Mouse (Mus musculus) stomach, embryonic 14.5 days (tissue): ENCODE data around the gene Hcfc1. TPM values are rescaled to one million over a fixed set of nuclear protein-coding genes. Genes with fewer than 3 reads are reported as not detected.

ENCODE experiments used
- ATAC-seq: fragments of 200-750 bp; cut with Nextera tagmentation; 2 replicates; pipeline ENCODE4 v1.8.0; 2017; ENCODE audit warnings: low read depth, moderate TSS enrichment; ENCODE audit not compliant: insufficient number of reproducible peaks, insufficient read depth, low FRiP score
- H3K27ac ChIP-seq: fragments of 300-500 bp; sonication (generic); 2 replicates; pipeline ENCODE4 v1.5.1; 2014; ENCODE audit warnings: mild to moderate bottlenecking, low read length, moderate library complexity, mixed read lengths
- H3K27me3 ChIP-seq: fragments of 300-500 bp; sonication (generic); 2 replicates; pipeline ENCODE4 v1.6.1; 2014; ENCODE audit warnings: low read length, control low read depth, mixed read lengths; ENCODE audit not compliant: control insufficient read depth, insufficient read depth
- H3K36me3 ChIP-seq: fragments of 300-500 bp; sonication (generic); 2 replicates; pipeline ENCODE4 v1.6.1; 2014; ENCODE audit warnings: mild to moderate bottlenecking, control low read depth, low read length, moderate library complexity, mixed read lengths; ENCODE audit not compliant: control insufficient read depth, insufficient read depth
- H3K4me1 ChIP-seq: fragments of 300-500 bp; sonication (generic); 2 replicates; pipeline ENCODE4 v1.6.1; 2014; ENCODE audit warnings: low read length, control low read depth, mixed read lengths; ENCODE audit not compliant: control insufficient read depth, insufficient read depth
- H3K4me2 ChIP-seq: fragments of 300-500 bp; sonication (generic); replicated peaks from 2 replicates; pipeline ENCODE4 v1.6.1; 2014; ENCODE audit warnings: low read depth, low read length, control low read depth
- H3K4me3 ChIP-seq: fragments of 300-500 bp; sonication (generic); 2 replicates; pipeline ENCODE4 v1.5.1; 2014; ENCODE audit warnings: low read depth, low read length, control low read depth
- H3K9ac ChIP-seq: fragments of 300-500 bp; sonication (generic); replicated peaks from 2 replicates; pipeline ENCODE4 v1.6.1; 2014; ENCODE audit warnings: low read depth, mild to moderate bottlenecking, control low read depth, low read length, moderate library complexity, mixed read lengths
- H3K9me3 ChIP-seq: fragments of 300-500 bp; sonication (generic); 2 replicates; pipeline ENCODE4 v1.6.1; 2016; ENCODE audit warnings: low read depth, low read length, control low read depth; ENCODE audit not compliant: control insufficient read depth
- WGBS: fragments of 180-500 bp; shearing (Covaris S2); extraction: QIAGEN DNeasy Blood & Tissue Kit; methylation state at CpG from one replicate; pipeline ENCODE4 v1.1.7; 2014; 5-methylcytosine and 5-hydroxymethylcytosine counted together
- polyA plus RNA-seq: library from polyadenylated mRNA; unstranded; fragments of >200 nt; fragmentation: Nextera tagmentation; extraction: Ambion mirVana; gene quantifications from 2 replicates; pipeline ENCODE4 v1.2.1, GENCODE M21; 2014

The Hcfc1 gene
- polyA plus RNA-seq, 1 experiment from 2014 or later, result 80.1 TPM

DNA sequence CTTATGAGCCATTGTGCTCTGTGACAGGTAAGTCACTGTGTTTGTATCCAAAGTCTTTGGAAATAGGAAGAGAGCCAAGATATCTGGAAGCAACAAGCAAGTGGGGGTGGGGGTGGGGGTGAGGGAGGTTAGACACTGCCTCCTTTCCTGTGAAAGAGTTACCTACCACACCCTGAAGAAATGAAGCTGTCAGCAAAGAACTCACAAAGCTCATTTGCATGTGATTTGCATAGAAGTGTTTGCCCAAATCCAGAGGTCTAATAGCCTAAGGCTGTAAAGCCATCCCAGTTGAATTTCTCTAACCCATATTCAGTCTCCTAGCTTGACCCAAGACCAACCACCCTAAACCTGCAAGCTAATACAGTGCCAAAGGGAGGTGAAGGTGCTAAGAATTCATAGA, 55.7 kb downstream of the Hcfc1 start:
- H3K4me3 ChIP-seq, result no peak overlapping the region
- H3K36me3 ChIP-seq, result no peaks in the 10 kb centered on the region
- no peaks in the 10 kb centered on the region for H3K27me3 ChIP-seq
- H3K9me3 ChIP-seq, result no peaks in the 10 kb centered on the region
- no peak overlapping the region for H3K4me2 ChIP-seq
- no peak overlapping the region for H3K9ac ChIP-seq
- ATAC-seq, result no peak
- no peak overlapping the region for H3K27ac ChIP-seq
- H3K4me1 ChIP-seq, result no peaks in the 10 kb centered on the region

DNA sequence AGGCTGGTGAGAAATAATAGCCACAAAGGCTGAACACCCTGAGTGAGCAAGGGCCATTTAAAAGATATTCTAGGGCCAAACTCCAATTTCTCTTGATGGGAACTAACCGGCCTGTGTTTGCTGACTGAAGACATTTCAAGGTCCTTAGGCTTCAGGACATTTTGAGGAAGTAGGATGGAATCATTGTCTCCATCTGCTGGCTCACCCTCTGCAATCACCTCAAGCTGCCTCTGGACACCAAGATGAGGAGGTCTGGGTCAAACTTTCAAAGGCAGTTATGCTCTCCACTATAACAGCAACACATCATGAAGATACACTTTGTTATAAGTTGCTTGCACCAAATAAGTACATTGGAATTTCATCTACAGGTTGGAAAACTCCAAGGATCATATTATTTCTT, 56.1 kb downstream of the Hcfc1 start:
- Histone ChIP-seq H3K4me3 (no peak overlapping the region), H3K4me1 (no peaks in the 10 kb centered on the region), H3K4me2 (no peak overlapping the region), H3K27ac (no peak overlapping the region), H3K27me3 (no peaks in the 10 kb centered on the region), H3K9me3 (no peaks in the 10 kb centered on the region), H3K9ac (no peak overlapping the region), H3K36me3 (no peaks in the 10 kb centered on the region)
- ATAC-seq, result no peak
- 75% methylated on average over 1 of the region's 1 CpGs for WGBS

DNA sequence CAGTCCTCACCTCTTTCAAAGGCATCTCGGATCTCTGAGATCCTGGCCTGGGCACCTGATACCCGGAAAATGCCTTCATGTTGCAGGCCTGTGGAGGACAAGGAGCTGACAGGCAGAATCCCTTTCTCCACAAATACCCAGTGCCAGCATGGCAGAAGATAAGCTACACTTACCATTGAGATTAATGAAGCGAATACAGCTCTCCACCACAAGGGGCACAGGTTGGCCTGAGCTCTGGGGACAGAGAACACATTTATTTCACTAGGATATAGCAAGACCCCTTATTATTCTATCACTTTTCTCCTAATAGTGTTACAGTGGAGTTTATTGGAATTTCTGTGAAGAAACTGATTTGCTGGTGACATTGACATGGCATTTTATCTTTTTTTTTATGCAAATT, 68.2 kb downstream of the Hcfc1 start:
- Histone ChIP-seq H3K36me3 (no peaks in the 10 kb centered on the region), H3K4me3 (no peak overlapping the region), H3K27ac (no peak overlapping the region), H3K9ac (no peak overlapping the region), H3K27me3 (no peaks in the 10 kb centered on the region), H3K4me1 (no peaks in the 10 kb centered on the region), H3K9me3 (no peaks in the 10 kb centered on the region), H3K4me2 (no peak overlapping the region)
- ATAC-seq, result no peak
- 73% methylated on average over 3 of the region's 3 CpGs for WGBS

DNA sequence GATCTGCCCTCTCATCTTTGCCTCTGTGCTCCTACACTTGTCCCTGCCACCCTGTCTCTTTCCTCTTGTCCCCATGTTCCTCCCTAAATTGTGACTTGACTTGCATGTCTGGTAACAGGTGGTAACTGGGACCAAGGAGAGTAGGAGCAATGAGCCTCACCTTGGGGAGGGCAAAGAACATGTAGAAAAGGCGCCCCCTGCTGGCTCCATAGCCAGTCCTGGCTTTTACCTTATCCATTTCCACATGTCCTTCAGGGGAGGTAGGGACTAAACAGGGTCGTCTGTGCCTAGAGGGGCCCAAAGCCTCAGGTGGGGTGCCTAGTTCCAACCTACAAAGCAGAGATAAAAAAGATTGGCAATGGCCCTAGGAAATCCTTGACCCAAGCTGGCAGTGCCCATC, 70.4 kb downstream of the Hcfc1 start, which contains the start of gene L1cam:
Gene L1cam (minus strand): TSS at position 387 of the 400 bp plus-strand sequence.
- Histone ChIP-seq H3K4me3 (no peak within 1 kb of the TSS), H3K27ac (no peak within 1 kb of the TSS), H3K9ac (no peak within 1 kb of the TSS), H3K36me3 (no peaks in the 10 kb centered on the region), H3K27me3 (no peaks in the 10 kb centered on the region), H3K4me1 (no peaks in the 10 kb centered on the region), H3K4me2 (no peak within 1 kb of the TSS), H3K9me3 (no peaks in the 10 kb centered on the region)
- WGBS, result 24% methylated on average over 2 of the region's 2 CpGs
- ATAC-seq, result no peak

DNA sequence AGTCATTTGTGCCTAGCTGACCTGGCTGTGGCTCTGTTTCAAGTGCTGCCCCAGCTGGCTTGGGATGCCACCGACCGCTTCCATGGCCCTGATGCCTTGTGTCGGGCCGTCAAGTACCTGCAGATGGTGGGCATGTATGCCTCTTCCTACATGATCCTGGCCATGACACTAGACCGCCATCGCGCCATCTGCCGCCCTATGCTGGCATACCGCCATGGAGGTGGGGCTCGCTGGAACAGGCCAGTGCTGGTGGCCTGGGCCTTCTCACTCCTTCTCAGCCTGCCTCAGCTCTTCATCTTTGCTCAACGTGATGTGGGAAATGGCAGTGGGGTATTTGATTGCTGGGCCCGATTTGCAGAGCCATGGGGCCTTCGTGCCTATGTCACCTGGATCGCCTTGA, 73.3 kb downstream of the Hcfc1 start:
- no peaks in the 10 kb centered on the region for H3K9me3 ChIP-seq
- H3K4me3 ChIP-seq, result no peak overlapping the region
- no peak overlapping the region for H3K27ac ChIP-seq
- H3K4me2 ChIP-seq, result no peak overlapping the region
- H3K4me1 ChIP-seq, result no peaks in the 10 kb centered on the region
- H3K36me3 ChIP-seq, result no peaks in the 10 kb centered on the region
- no peak overlapping the region for H3K9ac ChIP-seq
- 93% methylated on average over 14 of the region's 14 CpGs for WGBS
- H3K27me3 ChIP-seq, result no peaks in the 10 kb centered on the region
- no peak for ATAC-seq

Other genes with a start within 250 kb of the Hcfc1 start
- 19.2 and 19.6 TPM in 2 replicates for gene Abcd1, start 249.8 kb downstream of the Hcfc1 start, polyA plus RNA-seq
- gene Plxnb3, start 209.3 kb downstream of the Hcfc1 start, polyA plus RNA-seq, result 0.59 and 0.78 TPM in 2 replicates
- gene Srpk3, start 192.0 kb downstream of the Hcfc1 start, polyA plus RNA-seq, result 2.3 and 2.7 TPM in 2 replicates
- gene Idh3g, start 179.5 kb downstream of the Hcfc1 start, polyA plus RNA-seq, result 217 and 238 TPM in 2 replicates
- gene Ssr4, start 179.3 kb downstream of the Hcfc1 start, polyA plus RNA-seq, result 227 and 236 TPM in 2 replicates
- 1.6 and 1.9 TPM in 2 replicates for gene Pdzd4, start 141.4 kb downstream of the Hcfc1 start, polyA plus RNA-seq
- not detected in 2 replicates for gene Avpr2, start 74.3 kb downstream of the Hcfc1 start, polyA plus RNA-seq
- gene L1cam, start 70.3 kb downstream of the Hcfc1 start, polyA plus RNA-seq, result 12.1 and 13.5 TPM in 2 replicates
- 3.0 and 3.2 TPM in 2 replicates for gene Arhgap4, start 44.5 kb downstream of the Hcfc1 start, polyA plus RNA-seq
- 126 and 137 TPM in 2 replicates for gene Naa10, start 44.4 kb downstream of the Hcfc1 start, polyA plus RNA-seq
- gene Renbp, start 35.5 kb downstream of the Hcfc1 start, polyA plus RNA-seq, result 38.6 and 43.9 TPM in 2 replicates
- gene Irak1, start 57.6 kb upstream of the Hcfc1 start, polyA plus RNA-seq, result 52.7 and 58.5 TPM in 2 replicates
- gene Opn1mw, start 161.1 kb upstream of the Hcfc1 start, polyA plus RNA-seq, result not detected in 2 replicates
- gene Mecp2, start 169.0 kb upstream of the Hcfc1 start, polyA plus RNA-seq, result 12.9 and 13.4 TPM in 2 replicates
- gene Tex28, start 201.5 kb upstream of the Hcfc1 start, polyA plus RNA-seq, result not detected in 2 replicates
- gene Tktl1, start 210.9 kb upstream of the Hcfc1 start, polyA plus RNA-seq, result not detected in 2 replicates